Mouse (Mus musculus) stomach, postnatal 0 days (tissue): ENCODE measurements around the gene Atp10a. TPM values are rescaled to one million over a fixed set of nuclear protein-coding genes. Genes with fewer than 3 reads are reported as not detected.

Experiments used
- ATAC-seq: fragments of 200-750 bp; cut with Nextera tagmentation; 2 replicates; pipeline ENCODE4 v1.8.0; 2017; ENCODE audit not compliant: low FRiP score, low TSS enrichment
- DNase-seq: peaks from one replicate; pipeline ENCODE4 v3.0.0-alpha.2; 2016; ENCODE audit warnings: low spot score
- H3K27ac ChIP-seq: fragments of 300-500 bp; sonication (generic); replicated peaks from 2 replicates; pipeline ENCODE4 v1.5.1; 2014; ENCODE audit warnings: mild to moderate bottlenecking, control low read depth
- H3K27me3 ChIP-seq: fragments of 300-500 bp; sonication (generic); 2 replicates; pipeline ENCODE4 v1.6.1; 2014; ENCODE audit warnings: low read length; ENCODE audit not compliant: control insufficient read depth, insufficient read depth
- H3K36me3 ChIP-seq: fragments of 300-500 bp; sonication (generic); 2 replicates; pipeline ENCODE4 v1.6.1; 2014; ENCODE audit warnings: low read length, mixed read lengths; ENCODE audit not compliant: control insufficient read depth, insufficient read depth
- H3K4me1 ChIP-seq: fragments of 300-500 bp; sonication (generic); replicated peaks from 2 replicates; pipeline ENCODE4 v1.6.1; 2014; ENCODE audit warnings: antibody characterized with exemption; ENCODE audit not compliant: control insufficient read depth, insufficient read depth
- H3K4me2 ChIP-seq: fragments of 300-500 bp; sonication (generic); replicated peaks from 2 replicates; pipeline ENCODE4 v1.6.1; 2014; ENCODE audit warnings: low read depth, mild to moderate bottlenecking, control low read depth, moderate library complexity
- H3K4me3 ChIP-seq: fragments of 300-500 bp; sonication (generic); 2 replicates; pipeline ENCODE4 v1.5.1; 2014; ENCODE audit warnings: low read depth, low read length, control low read depth
- H3K9ac ChIP-seq: fragments of 300-500 bp; sonication (generic); 2 replicates; pipeline ENCODE4 v1.6.1; 2014; ENCODE audit warnings: mild to moderate bottlenecking, low read length, control low read depth, mixed read lengths
- H3K9me3 ChIP-seq: fragments of 300-500 bp; sonication (generic); 2 replicates; pipeline ENCODE4 v1.6.1; 2016; ENCODE audit warnings: low read length; ENCODE audit not compliant: control insufficient read depth
- CTCF ChIP-seq: IDR thresholded peaks from 2 replicates; pipeline ENCODE4 v1.5.1; 2016; ENCODE audit warnings: antibody characterized with exemption, low read depth, mild to moderate bottlenecking, moderate library complexity
- EP300 ChIP-seq: optimal IDR thresholded peaks from 2 replicates; pipeline ENCODE3; 2016; ENCODE audit warnings: antibody characterized with exemption
- WGBS: fragments of 180-500 bp; shearing (Covaris S2); extraction: QIAGEN DNeasy Blood & Tissue Kit; methylation state at CpG from one replicate; pipeline ENCODE4 v1.1.7; 2014; 5-methylcytosine and 5-hydroxymethylcytosine counted together
- polyA plus RNA-seq: library from polyadenylated mRNA; unstranded; fragments of >200 nt; fragmentation: Nextera tagmentation; extraction: Ambion mirVana; gene quantifications from 2 replicates; pipeline ENCODE4 v1.2.1, GENCODE M21; 2015

The Atp10a gene
- polyA plus RNA-seq, 1 experiment from 2014 or later, result 1.7 TPM

DNA sequence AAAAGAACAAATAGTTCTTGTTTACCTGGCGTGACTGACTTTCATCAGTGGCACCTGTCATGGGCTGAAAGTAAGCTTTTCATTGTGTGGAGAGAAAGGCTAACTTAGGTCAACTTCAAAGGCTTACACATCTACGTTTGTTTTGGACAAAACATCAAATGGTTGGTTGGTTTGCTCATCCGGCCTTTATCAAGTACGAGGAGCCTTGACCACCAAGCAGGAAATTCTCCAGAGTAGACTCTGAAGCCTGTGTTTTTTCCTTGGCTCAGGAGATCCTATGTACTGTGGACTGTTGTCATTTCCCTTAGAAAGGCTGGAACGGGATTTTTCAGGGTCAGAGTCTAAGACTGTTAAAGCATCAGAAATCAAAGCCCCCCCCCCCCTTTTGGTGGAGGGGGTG lies 90.9 kb downstream of the Atp10a start:
- DNase-seq, result no peak
- no peaks in the 10 kb centered on the region for H3K9me3 ChIP-seq
- H3K4me1 ChIP-seq, result no peaks in the 10 kb centered on the region
- no peak overlapping the region for H3K4me2 ChIP-seq
- ATAC-seq, result no peak
- no peak overlapping the region for H3K9ac ChIP-seq
- no peak overlapping the region for H3K4me3 ChIP-seq
- no peak for TF ChIP-seq CTCF
- no peak for TF ChIP-seq EP300
- no peaks in the 10 kb centered on the region for H3K36me3 ChIP-seq
- no peaks in the 10 kb centered on the region for H3K27me3 ChIP-seq
- H3K27ac ChIP-seq, result no peak overlapping the region
- WGBS, result 41% methylated on average over 5 of the region's 5 CpGs

- Histone ChIP-seq H3K4me1 (no peaks in the 10 kb centered on the region), H3K4me3 (no peak overlapping the region), H3K27ac (no peak overlapping the region), H3K9ac (no peak overlapping the region), H3K27me3 (no peaks in the 10 kb centered on the region), H3K4me2 (no peak overlapping the region), H3K36me3 (no peaks in the 10 kb centered on the region), H3K9me3 (no peaks in the 10 kb centered on the region)
- no peak for DNase-seq
- peak; percentile 65; the same call in 1 of the 2 replicates for ATAC-seq
- TF ChIP-seq CTCF (no peak), EP300 (no peak)
- WGBS, result 60% methylated on average over 6 of the region's 6 CpGs
These were observed 94.1 kb downstream of the Atp10a start for GRCm38 (mm10) chr7:58749904-58750612.

GRCm38 (mm10) chr7:58752041-58752440 lies 96.1 kb downstream of the Atp10a start:
- DNase-seq, result no peak
- H3K27me3 ChIP-seq, result no peaks in the 10 kb centered on the region

DNA sequence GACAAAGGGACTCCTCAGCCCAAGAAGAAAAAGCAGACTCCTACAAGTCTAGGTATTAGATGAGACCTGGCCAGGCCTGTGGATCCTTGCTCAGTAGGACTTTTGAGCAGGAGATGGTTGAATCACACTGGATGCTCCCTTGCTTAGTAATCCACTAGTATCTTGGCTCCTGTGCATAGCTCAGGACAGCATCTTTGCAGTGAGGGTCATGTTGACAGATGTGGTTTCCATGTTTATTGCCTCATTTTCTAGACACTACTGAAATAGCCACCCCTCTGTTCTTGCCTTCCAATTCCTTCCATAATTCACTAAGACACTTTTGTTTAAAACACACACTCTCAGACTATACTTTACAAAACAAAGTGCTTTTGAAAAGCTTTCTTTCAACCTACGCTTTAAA lies 98.1 kb downstream of the Atp10a start:
- TF ChIP-seq CTCF (no peak), EP300 (no peak)
- DNase-seq, result no peak
- Histone ChIP-seq H3K4me2 (no peak overlapping the region), H3K9me3 (no peaks in the 10 kb centered on the region), H3K27me3 (no peaks in the 10 kb centered on the region), H3K36me3 (no peaks in the 10 kb centered on the region), H3K27ac (no peak overlapping the region), H3K4me1 (no peaks in the 10 kb centered on the region), H3K4me3 (no peak overlapping the region), H3K9ac (no peak overlapping the region)
- 71% methylated on average over 1 of the region's 1 CpGs for whole genome bisulfite sequencing
- ATAC-seq, result no peak

More at GRCm38 (mm10) chr7:58752041-58752440, 96.1 kb downstream of the Atp10a start:
- H3K27ac ChIP-seq, result no peak overlapping the region
- no peak overlapping the region for H3K4me2 ChIP-seq
- ATAC-seq, result no peak
- 38% methylated on average over 5 of the region's 5 CpGs for WGBS
- H3K36me3 ChIP-seq, result no peaks in the 10 kb centered on the region
- no peaks in the 10 kb centered on the region for H3K4me1 ChIP-seq
- no peaks in the 10 kb centered on the region for H3K9me3 ChIP-seq
- no peak overlapping the region for H3K4me3 ChIP-seq
- no peak overlapping the region for H3K9ac ChIP-seq
- no peak for TF ChIP-seq EP300
- no peak for TF ChIP-seq CTCF

GRCm38 (mm10) chr7:58754536-58754935 lies 98.6 kb downstream of the Atp10a start:
- WGBS, result 64% methylated on average over 4 of the region's 4 CpGs
- Histone ChIP-seq H3K4me1 (no peaks in the 10 kb centered on the region), H3K36me3 (no peaks in the 10 kb centered on the region), H3K27me3 (no peaks in the 10 kb centered on the region), H3K27ac (no peak overlapping the region), H3K9ac (no peak overlapping the region), H3K9me3 (no peaks in the 10 kb centered on the region), H3K4me3 (no peak overlapping the region), H3K4me2 (no peak overlapping the region)
- ATAC-seq (no peak), DNase-seq (no peak)
- TF ChIP-seq EP300, result no peak
- no peak for TF ChIP-seq CTCF

DNA sequence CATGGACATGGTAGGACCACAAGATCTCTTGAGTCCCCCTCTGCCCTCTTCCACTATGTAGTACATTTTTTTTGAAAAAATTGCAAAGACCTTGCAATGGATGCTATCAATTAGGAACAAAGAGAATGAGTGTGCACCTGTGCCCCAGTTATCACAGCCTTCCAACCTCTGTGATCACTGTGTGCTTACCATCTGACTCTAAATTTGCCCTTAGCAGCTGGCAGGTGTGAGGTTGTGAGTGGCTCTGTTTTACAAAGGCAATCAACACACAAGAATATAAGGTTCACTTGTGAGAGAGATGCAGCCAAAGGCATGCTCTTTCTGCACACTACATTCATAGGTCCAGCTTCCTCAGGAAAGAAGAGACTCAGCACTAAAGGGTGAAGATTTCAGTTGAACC lies 99.1 kb downstream of the Atp10a start:
- no peak overlapping the region for H3K27ac ChIP-seq
- no peaks in the 10 kb centered on the region for H3K36me3 ChIP-seq
- TF ChIP-seq CTCF (no peak), EP300 (no peak)
- no peaks in the 10 kb centered on the region for H3K27me3 ChIP-seq
- no peak overlapping the region for H3K4me3 ChIP-seq
- H3K4me1 ChIP-seq, result no peaks in the 10 kb centered on the region
- no peak for DNase-seq
- no peak for ATAC-seq
- H3K4me2 ChIP-seq, result no peak overlapping the region
- no peaks in the 10 kb centered on the region for H3K9me3 ChIP-seq
- no peak overlapping the region for H3K9ac ChIP-seq
